Mouse (Mus musculus): ENCODE data around the gene Mtrf1l. TPM values are rescaled to one million over a fixed set of nuclear protein-coding genes. Genes with fewer than 3 reads are reported as not detected.

The Mtrf1l gene
- 33.5 and 41.7 TPM in 2 replicates for total RNA-seq (2017)

DNA sequence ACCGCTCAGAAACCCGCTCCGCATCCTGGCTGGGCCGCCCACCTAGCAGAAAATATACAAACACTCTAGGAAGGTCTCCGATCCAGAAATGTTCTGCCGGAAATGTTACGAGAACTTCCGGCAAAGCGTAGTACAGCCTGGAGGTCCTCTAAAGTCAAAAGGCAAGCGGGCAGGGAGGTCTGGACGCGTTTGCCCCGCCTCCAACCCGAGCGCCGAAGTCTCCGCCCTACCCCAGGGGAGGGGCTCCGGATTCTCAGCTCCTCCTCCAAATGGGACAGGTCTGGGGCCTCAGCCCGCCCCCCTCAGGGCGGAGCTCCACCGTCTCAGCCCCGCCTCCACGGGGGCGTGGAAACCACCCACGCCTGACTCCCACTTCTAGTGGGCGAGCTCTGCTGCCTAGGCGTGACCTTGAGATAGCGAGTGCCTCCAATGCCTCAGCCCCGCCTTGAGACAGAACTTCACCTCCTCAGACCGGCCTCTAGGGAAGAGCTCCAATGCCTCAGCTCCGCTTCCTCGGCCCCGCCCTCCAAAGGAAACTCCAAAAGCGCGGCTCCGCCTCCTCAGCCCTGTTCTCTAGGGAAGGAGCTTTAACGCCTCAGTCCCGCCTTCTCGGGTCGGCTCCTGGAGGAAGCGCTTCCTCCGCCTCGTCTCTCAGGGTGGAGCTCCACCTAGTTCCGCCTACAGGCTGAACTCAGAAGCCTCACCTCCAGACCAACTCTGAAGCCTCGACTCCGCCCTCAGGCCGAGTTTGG is at the start of gene Mtrf1l:
Mtrf1l (minus strand) TSS at position 171 of the 752 bp plus-strand sequence.
- peak; percentile 89 to 92 for ATAC-seq (replicated peaks in 1 of 2; ENCODE audit: insufficient read depth in 1 of 2, low FRiP score in 2 of 2, low TSS enrichment in 1 of 2, low read depth in 1 of 2, poor library complexity in 2 of 2, severe bottlenecking in 2 of 2)

DNA sequence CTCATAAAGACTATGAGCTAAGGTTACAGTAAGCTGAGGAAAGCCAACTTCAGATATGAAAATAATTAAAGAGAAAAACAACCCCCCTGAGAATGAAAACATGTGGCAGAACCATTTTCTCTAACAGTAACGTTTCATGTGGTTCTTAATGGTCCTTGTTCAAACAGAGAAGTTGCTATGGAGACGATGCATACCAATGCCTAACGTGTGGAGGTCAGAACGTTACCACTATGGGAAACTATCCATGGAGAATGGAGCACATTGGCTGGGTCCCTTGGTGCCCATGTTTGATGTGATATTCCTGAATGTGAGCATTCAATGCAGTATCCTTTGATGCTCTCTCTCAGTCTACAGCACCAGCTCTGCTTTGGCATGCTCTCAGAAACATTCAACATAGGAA is 47.4 kb upstream of the Mtrf1l start:
- no peak for ATAC-seq (replicated peaks in 1 of 2; ENCODE audit: insufficient read depth in 1 of 2, low FRiP score in 2 of 2, low TSS enrichment in 1 of 2, low read depth in 1 of 2, poor library complexity in 2 of 2, severe bottlenecking in 2 of 2)

DNA sequence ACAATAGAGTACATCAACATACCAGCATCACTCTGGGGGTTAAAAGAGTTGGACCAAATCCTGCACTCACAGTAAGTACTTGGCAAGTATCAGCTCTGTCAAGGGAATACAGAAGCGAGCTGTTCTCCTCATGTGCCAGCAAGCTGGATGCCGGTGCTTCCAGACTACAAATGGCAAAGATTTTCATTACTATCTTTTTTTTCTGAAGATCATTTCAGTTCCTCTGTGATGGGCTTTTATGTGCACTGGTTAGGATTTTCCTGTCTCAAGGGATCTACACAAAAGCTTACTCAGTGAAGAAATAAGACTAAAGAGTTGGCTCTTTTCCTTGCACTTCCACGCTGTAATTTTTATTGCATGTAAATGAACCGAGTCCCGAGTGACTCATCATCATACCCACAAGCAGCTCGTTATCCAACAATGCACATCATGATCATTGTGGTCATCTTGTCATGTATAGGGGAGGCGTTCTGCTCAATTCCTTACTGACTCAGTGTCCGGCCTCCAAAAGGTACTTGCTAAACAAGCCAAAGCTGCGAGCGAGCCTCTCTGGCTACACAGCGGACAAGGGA is 44.4 kb upstream of the Mtrf1l start:
- ATAC-seq (replicated peaks in 1 of 2; ENCODE audit: insufficient read depth in 1 of 2, low FRiP score in 2 of 2, low TSS enrichment in 1 of 2, low read depth in 1 of 2, poor library complexity in 2 of 2, severe bottlenecking in 2 of 2): no peak

DNA sequence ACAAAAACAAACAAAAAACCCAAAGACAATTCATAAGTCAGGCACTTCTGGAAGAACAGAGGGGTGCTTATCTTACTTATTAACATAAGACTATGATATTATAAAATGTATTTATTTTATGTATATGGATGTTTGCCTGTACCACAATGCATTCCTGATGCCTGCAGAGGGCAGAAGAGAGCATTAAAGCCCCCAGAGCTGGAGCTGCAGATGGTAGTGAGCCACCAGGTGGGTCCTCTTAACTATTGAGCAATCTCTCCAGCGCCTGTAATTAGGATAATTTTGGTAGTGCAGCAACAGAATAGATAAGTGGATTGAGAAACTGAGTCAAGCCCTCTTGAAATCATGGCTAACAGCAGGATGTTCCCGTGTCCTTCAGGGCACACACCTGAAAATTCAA is 42.3 kb upstream of the Mtrf1l start:
- no peak for ATAC-seq (replicated peaks in 1 of 2; ENCODE audit: insufficient read depth in 1 of 2, low FRiP score in 2 of 2, low TSS enrichment in 1 of 2, low read depth in 1 of 2, poor library complexity in 2 of 2, severe bottlenecking in 2 of 2)

DNA sequence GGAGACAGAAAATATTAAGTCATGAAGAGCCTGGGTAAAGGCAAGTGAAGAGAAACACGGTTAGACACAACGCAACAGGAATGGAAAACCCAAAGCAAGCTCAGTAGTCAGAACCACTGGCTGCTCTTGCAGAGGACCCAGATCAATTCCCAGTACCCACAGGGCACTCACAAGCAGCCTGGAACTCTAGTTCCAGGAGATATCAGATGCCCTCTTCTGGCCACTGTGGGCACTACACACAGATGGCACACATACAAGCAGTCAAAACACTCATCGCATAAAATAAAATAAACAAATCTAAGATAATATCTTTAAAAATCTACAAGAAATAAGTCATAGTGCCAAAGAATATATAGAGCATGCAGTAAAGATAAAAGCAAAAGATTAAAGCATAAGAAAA is 39.0 kb upstream of the Mtrf1l start:
- no peak for ATAC-seq (replicated peaks in 1 of 2; ENCODE audit: insufficient read depth in 1 of 2, low FRiP score in 2 of 2, low TSS enrichment in 1 of 2, low read depth in 1 of 2, poor library complexity in 2 of 2, severe bottlenecking in 2 of 2)

DNA sequence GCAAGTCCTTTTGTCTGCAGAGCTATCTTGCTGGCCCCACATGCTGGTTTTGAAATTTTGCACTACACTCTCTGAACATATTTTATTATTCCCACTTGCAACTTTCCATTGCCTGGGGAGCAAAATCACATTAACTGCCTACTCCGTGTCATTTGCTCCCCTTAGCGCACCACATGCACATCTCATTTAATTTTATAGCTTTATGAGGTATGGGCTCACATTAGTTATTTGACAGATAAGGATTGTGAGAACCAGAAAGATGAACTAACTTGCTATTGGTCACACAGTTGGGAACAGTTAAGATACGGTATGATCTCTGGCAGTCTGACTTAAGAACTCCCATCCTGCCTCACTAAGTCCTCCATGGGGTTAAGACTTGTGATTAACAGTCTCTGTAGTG is 37.1 kb upstream of the Mtrf1l start:
- ATAC-seq (replicated peaks in 1 of 2; ENCODE audit: insufficient read depth in 1 of 2, low FRiP score in 2 of 2, low TSS enrichment in 1 of 2, low read depth in 1 of 2, poor library complexity in 2 of 2, severe bottlenecking in 2 of 2): no peak

DNA sequence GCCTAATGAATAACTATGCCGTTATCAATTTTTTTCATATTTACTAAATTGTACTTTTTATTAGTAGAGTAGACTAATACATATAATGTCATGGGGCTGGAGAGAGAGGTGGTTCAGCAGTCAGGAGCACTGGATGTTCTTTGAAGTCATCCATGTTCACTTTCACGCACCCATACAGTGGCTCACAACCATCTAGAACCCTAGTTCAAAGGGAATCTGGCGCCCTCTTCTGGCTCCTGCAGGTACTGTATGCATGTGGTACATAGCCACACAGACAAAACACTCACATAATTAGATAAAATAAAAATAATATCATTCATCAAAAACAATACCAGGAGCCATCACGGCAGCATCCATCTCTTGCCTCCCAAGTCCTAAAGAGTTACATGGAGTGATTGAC is 36.0 kb upstream of the Mtrf1l start:
- ATAC-seq (replicated peaks in 1 of 2; ENCODE audit: insufficient read depth in 1 of 2, low FRiP score in 2 of 2, low TSS enrichment in 1 of 2, low read depth in 1 of 2, poor library complexity in 2 of 2, severe bottlenecking in 2 of 2): no peak

DNA sequence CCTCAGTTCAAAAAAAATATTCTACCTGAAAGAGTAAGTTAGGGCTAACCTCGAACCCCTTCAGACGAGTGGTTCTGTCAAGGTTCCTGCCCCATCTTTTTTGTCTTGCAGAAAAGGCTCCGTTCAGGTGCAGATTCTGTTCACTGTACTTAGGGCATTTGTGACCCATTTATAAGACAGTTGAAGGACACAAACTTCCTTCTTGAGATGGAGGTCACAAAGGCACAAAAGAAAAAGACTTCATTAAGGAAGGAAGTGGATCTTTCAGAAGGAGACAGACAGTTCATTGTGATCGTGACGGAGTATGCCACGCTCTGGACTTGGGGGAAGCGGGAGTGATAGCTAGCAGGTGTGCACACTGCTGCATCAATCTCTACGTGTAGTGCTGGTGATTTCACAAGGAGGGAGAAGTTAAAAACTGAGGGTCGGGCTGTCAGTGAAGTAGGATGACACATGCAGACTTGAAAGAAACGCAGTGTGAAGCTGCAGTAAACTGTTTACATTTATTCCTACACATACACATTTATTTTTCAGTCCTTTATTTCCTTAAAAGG is 34.4 kb upstream of the Mtrf1l start:
- peak in 1 of 2 experiments; percentile 17; a peak in 1 of 4 replicates for ATAC-seq (replicated peaks in 1 of 2; ENCODE audit: insufficient read depth in 1 of 2, low FRiP score in 2 of 2, low TSS enrichment in 1 of 2, low read depth in 1 of 2, poor library complexity in 2 of 2, severe bottlenecking in 2 of 2)

DNA sequence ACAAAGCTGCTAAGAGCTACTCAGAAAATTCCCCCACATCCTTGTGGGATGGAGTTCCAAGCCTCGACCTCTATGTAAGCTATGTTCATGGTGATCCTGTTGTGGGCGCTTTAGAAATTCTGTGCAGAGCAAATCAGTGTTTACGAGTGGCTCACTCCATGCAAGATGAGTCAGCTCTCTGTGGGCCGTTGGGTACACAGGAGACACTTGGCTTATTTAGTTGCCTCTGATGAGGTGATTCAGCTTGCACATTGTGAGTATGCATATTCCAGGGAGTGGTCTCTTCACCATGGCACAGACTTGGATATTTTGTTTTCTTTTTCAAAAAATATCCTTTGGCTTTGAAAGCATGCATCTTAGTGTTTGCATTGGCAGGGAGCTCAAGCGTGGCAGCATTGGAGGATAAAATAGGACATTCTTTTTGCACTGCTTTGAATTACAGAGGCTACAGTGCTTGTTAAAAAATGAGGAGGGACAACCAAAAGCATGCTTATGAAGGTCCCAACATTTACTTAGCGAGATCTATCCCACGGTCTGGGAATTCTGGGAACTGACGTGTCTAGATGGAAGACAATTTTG is 29.7 kb upstream of the Mtrf1l start:
- ATAC-seq (replicated peaks in 1 of 2; ENCODE audit: insufficient read depth in 1 of 2, low FRiP score in 2 of 2, low TSS enrichment in 1 of 2, low read depth in 1 of 2, poor library complexity in 2 of 2, severe bottlenecking in 2 of 2): no peak

DNA sequence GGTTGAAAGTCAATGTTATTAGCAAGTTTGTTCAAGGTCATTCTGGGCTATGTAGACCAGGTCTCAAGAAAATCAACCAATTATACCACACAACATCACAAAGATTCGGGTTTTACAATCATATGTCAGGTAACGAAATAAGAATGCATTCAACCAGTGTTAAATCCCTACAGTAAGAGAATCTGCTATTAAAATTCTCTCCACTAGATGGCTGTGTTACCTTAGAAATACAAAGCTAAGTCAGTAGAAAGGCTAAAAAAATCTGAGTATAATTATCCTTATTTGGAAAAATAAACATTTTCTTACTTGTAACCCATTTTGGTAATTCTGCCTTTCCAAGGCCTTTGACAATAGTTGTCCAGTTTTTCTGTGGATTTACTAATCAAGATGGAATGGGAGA is 23.2 kb upstream of the Mtrf1l start:
- ATAC-seq (replicated peaks in 1 of 2; ENCODE audit: insufficient read depth in 1 of 2, low FRiP score in 2 of 2, low TSS enrichment in 1 of 2, low read depth in 1 of 2, poor library complexity in 2 of 2, severe bottlenecking in 2 of 2): no peak; a peak in 1 of 4 replicates

DNA sequence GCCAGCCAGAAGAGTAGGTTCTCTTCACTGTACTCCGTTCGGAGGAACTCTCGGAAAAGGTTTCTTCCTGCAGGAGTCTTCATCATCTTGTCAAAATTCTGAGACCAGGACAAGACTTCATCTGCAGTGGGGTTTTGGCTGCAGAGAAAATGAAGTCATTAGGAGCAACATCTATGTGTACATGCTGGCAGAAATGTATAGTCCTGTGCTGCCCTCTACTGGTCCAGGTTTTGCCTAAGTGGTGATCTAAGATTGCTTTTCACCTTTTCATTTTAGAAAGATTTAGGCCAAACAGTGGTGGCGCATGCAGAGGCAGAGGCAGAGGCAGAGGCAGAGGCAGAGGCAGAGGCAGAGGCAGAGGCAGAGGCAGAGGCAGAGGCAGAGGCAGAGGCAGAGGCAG is 17.7 kb upstream of the Mtrf1l start:
- ATAC-seq (replicated peaks in 1 of 2; ENCODE audit: insufficient read depth in 1 of 2, low FRiP score in 2 of 2, low TSS enrichment in 1 of 2, low read depth in 1 of 2, poor library complexity in 2 of 2, severe bottlenecking in 2 of 2): peak; percentile 74 to 80

DNA sequence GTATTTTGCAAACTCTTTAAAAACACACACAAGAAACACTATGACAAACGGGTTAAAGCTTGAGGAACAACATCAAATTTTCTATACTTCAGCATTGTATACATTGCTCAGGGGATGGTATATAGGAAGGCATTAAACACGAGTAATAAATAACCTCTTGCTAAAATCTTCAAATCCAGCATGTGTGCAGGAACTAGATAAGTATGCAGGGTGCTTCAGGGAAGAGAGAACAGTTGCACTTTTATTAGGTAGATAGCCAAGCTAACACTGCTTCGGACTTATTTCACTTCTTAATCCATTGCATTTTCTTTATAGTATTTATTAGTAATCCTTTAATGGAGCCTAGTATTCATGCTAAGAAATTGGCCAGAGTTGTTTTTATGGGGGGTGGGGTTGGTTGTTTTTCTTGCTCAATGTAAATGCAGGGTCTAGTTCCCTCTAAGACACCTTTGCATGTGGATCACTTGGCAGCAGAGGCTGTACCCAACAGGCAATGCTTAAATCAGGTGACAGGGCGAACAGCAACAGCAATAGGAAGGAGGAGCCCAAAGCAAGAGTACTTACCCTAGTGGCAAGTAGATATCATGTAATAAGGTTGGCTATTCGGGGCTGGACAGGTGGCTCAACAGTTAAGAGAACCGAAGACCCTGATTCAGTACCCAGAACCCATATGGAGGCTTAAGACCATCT is 2.8 kb upstream of the Mtrf1l start:
- ATAC-seq (replicated peaks in 1 of 2; ENCODE audit: insufficient read depth in 1 of 2, low FRiP score in 2 of 2, low TSS enrichment in 1 of 2, low read depth in 1 of 2, poor library complexity in 2 of 2, severe bottlenecking in 2 of 2): no peak

DNA sequence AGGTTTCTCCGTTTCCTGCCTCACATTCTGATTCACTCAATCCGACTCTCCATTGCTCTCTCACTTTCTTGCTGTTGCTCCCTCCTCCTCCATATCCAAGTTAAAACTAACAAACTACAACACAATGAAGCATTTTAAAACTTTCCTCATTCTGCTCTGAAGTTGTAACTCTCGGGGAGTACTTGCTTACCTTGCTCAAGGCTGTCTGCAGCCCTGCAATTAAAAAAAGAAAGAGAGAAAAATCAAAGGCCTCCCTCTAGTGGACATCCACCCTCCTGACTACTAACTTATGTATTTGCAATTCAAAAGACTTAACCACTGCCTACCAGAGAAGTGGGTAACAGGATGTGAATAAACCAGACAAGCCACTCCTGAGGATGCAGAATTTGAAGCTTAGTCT is 1.1 kb upstream of the Mtrf1l start:
- peak; percentile 40 to 47 for ATAC-seq (replicated peaks in 1 of 2; ENCODE audit: insufficient read depth in 1 of 2, low FRiP score in 2 of 2, low TSS enrichment in 1 of 2, low read depth in 1 of 2, poor library complexity in 2 of 2, severe bottlenecking in 2 of 2)

DNA sequence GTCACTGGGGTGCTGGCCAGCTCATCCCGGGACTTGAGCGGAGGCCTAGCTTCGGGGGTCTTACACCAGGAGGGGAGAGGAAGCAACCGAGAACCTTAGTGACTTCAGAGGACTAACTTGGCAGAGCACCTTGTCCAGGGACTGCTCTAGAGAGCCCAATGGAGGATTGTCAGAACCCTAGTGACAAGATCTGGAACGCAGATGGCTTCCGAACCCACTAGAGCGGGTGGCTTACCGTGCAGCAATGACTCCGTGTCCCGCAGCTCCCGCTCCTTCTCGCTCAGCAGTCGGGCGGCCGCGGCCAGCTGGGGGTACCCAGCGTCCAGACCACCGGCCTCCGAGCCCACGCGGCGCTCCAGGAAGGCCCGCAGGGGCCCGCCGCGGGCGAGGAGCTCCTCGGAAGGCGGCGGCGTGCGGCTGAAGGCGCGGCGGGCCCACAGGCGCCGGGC is 395 bp downstream of the Mtrf1l start:
- no peak for ATAC-seq (replicated peaks in 1 of 2; ENCODE audit: insufficient read depth in 1 of 2, low FRiP score in 2 of 2, low TSS enrichment in 1 of 2, low read depth in 1 of 2, poor library complexity in 2 of 2, severe bottlenecking in 2 of 2)

DNA sequence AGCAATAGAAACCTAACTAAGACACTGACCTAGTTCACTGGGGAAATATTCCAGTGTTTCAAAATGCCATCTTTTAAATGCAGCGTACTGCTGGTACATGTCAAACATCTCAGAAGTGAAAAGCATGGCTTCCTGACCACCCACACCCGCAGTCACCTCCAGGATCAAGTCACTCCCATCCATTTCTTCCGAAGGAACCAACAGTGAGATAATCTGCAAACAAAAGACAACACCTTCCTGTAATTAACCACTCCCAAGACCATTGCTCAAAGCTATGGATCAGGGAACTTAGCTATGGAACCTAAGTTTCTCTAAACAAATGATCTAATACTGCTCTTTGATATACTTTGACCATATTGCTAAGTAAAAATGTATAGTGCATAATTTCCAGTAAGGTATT is 4.9 kb downstream of the Mtrf1l start:
- no peak for ATAC-seq (replicated peaks in 1 of 2; ENCODE audit: insufficient read depth in 1 of 2, low FRiP score in 2 of 2, low TSS enrichment in 1 of 2, low read depth in 1 of 2, poor library complexity in 2 of 2, severe bottlenecking in 2 of 2)

DNA sequence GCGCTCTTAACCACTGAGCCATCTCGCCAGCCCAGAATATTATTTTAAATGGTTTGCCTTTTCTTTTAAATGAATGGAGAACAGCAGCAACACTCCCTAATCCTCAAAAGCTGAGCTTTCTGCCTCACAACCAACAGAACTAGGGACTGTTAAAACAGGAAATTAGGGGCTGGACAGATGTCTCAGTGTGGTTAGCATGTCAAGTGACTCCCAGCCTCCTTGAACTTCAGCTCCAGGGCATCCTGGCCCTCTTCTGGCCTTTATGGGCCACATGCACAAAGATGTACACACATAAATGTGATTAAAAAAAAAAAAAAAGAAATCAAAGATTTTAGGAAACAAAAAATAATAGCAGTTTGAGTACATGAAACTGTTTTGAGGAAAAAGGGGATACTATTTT is 7.7 kb downstream of the Mtrf1l start:
- ATAC-seq (replicated peaks in 1 of 2; ENCODE audit: insufficient read depth in 1 of 2, low FRiP score in 2 of 2, low TSS enrichment in 1 of 2, low read depth in 1 of 2, poor library complexity in 2 of 2, severe bottlenecking in 2 of 2): no peak

DNA sequence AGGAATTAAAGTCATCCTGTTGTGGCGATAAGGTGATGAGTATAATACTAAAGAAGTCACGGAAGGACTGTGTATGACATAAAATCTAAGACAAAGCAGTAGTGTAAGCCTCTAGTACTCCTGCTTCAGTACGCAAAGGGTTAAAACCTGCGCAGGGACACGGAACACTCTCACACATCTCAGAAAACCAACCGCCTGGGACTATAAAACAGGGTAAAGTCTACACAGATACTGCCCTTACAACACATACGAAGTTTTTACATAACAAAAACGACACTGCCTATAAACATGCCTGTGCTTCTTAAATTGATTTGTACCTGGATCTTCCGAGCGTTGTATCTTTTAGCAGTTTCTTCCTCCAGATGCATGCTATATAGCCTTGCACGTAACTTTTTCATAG is 10.0 kb downstream of the Mtrf1l start:
- no peak for ATAC-seq (replicated peaks in 1 of 2; ENCODE audit: insufficient read depth in 1 of 2, low FRiP score in 2 of 2, low TSS enrichment in 1 of 2, low read depth in 1 of 2, poor library complexity in 2 of 2, severe bottlenecking in 2 of 2)

DNA sequence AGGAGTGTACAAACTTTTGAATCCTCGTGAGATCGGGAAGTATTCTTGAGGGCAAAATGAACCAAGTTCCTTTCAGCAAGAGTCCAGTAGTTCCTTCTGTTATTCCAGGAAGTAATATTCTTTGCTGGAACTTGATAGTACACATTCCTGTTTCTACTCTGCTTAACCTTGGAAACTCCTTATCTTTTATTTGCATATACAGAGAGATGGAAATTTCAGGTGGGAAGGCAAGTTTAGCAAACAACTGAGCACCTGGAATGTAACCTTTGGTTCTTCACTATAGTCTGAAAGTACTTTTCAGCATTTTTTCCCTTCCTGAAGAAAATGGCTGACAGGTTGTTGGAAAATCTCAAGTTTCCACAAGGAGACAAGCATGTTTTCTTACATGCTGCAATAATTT is 16.0 kb downstream of the Mtrf1l start:
- no peak for ATAC-seq (replicated peaks in 1 of 2; ENCODE audit: insufficient read depth in 1 of 2, low FRiP score in 2 of 2, low TSS enrichment in 1 of 2, low read depth in 1 of 2, poor library complexity in 2 of 2, severe bottlenecking in 2 of 2)

All from hematopoietic stem cell, adult 5-6 weeks (primary cell).